Mouse (Mus musculus): ENCODE data around the gene Klrd1. TPM values are rescaled to one million over a fixed set of nuclear protein-coding genes. Genes with fewer than 3 reads are reported as not detected.

Gene Klrd1
- total and polyA plus RNA-seq, 3 experiments, result 0.48 to 0.64 TPM; not detected in 1

Other genes with a start within 250 kb of the Klrd1 start
- gene Clec12a, start 249.1 kb upstream of the Klrd1 start, total RNA-seq (2021), result under 1 TPM; 0.63 to 0.73 TPM
- gene Clec12a, start 249.1 kb upstream of the Klrd1 start, polyA plus RNA-seq (2012; rRNA removed), result 0.80 and 1.6 TPM in 2 replicates
- gene Clec12b, start 205.9 kb upstream of the Klrd1 start, total RNA-seq (2021), result under 1 TPM; 0.16 to 0.23 TPM
- 0.20 and 0.70 TPM in 2 replicates for gene Clec12b, start 205.9 kb upstream of the Klrd1 start, polyA plus RNA-seq (2012; rRNA removed)
- gene Clec1b, start 194.5 kb upstream of the Klrd1 start, total RNA-seq (2021), result 1 to 10 TPM; 1.5 to 5.7 TPM
- gene Clec1b, start 194.5 kb upstream of the Klrd1 start, polyA plus RNA-seq (2012; rRNA removed), result 1.7 and 2.8 TPM in 2 replicates
- gene Clec9a, start 182.9 kb upstream of the Klrd1 start, total RNA-seq (2021), result under 1 TPM in 1 of 2 experiments, not detected in 1; 0.14 TPM
- 0.68 and 1.4 TPM in 2 replicates for gene Clec9a, start 182.9 kb upstream of the Klrd1 start, polyA plus RNA-seq (2012; rRNA removed)
- gene Clec1a, start 139.8 kb upstream of the Klrd1 start, total RNA-seq (2021), result 10 to 100 TPM; 10.6 to 12.4 TPM
- gene Clec1a, start 139.8 kb upstream of the Klrd1 start, polyA plus RNA-seq (2012; rRNA removed), result 3.4 and 6.9 TPM in 2 replicates
- gene Olr1, start 84.6 kb upstream of the Klrd1 start, total RNA-seq (2021), result under 1 TPM; 0.07 to 0.21 TPM
- gene Olr1, start 84.6 kb upstream of the Klrd1 start, polyA plus RNA-seq (2012; rRNA removed), result 0.06 TPM in 2 replicates
- not detected for gene Tmem52b, start 79.2 kb upstream of the Klrd1 start, total RNA-seq (2021)
- not detected in 2 replicates for gene Tmem52b, start 79.2 kb upstream of the Klrd1 start, polyA plus RNA-seq (2012; rRNA removed)
- 100 to 1,000 TPM; 118 to 166 TPM for gene Gabarapl1, start 58.6 kb upstream of the Klrd1 start, total RNA-seq (2021)
- gene Gabarapl1, start 58.6 kb upstream of the Klrd1 start, polyA plus RNA-seq (2012; rRNA removed), result 63.7 and 73.3 TPM in 2 replicates
- gene Klre1, start 13.9 kb upstream of the Klrd1 start, total RNA-seq (2021), result under 1 TPM in 1 of 2 experiments, not detected in 1; 0.14 TPM
- gene Klre1, start 13.9 kb upstream of the Klrd1 start, polyA plus RNA-seq (2012; rRNA removed), result 0.15 and 0.33 TPM in 2 replicates
- not detected for gene Klrk1, start 32.1 kb downstream of the Klrd1 start, total RNA-seq (2021)
- gene Klrk1, start 32.1 kb downstream of the Klrd1 start, polyA plus RNA-seq (2012; rRNA removed), result 0.23 and 0.61 TPM in 2 replicates
- gene Klrc3, start 51.6 kb downstream of the Klrd1 start, total RNA-seq (2021), result not detected
- not detected in 2 replicates for gene Klrc3, start 51.6 kb downstream of the Klrd1 start, polyA plus RNA-seq (2012; rRNA removed)
- gene Klrc2, start 68.9 kb downstream of the Klrd1 start, total RNA-seq (2021), result not detected
- 0.29 TPM in 1 of 2 replicates, not detected in the other for gene Klrc2, start 68.9 kb downstream of the Klrd1 start, polyA plus RNA-seq (2012; rRNA removed)
- under 1 TPM in 1 of 2 experiments, not detected in 1; 0.13 TPM for gene Klrc1, start 87.2 kb downstream of the Klrd1 start, total RNA-seq (2021)
- gene Klrc1, start 87.2 kb downstream of the Klrd1 start, polyA plus RNA-seq (2012; rRNA removed), result 0.27 TPM in 1 of 2 replicates, not detected in the other
- not detected for gene Klri1, start 125.3 kb downstream of the Klrd1 start, total RNA-seq (2021)
- 0.18 TPM in 1 of 2 replicates, not detected in the other for gene Klri1, start 125.3 kb downstream of the Klrd1 start, polyA plus RNA-seq (2012; rRNA removed)
- gene Klri2, start 148.7 kb downstream of the Klrd1 start, total RNA-seq (2021), result under 1 TPM; 0.05 to 0.08 TPM
- gene Klri2, start 148.7 kb downstream of the Klrd1 start, polyA plus RNA-seq (2012; rRNA removed), result 0.20 TPM in 1 of 2 replicates, not detected in the other
- gene Gm156, start 192.5 kb downstream of the Klrd1 start, total RNA-seq (2021), result not detected
- not detected in 2 replicates for gene Gm156, start 192.5 kb downstream of the Klrd1 start, polyA plus RNA-seq (2012; rRNA removed)

All from heart, adult 2 months (tissue).